Mouse (Mus musculus): ENCODE data around the gene Tmem160. TPM values are rescaled to one million over a fixed set of nuclear protein-coding genes. Genes with fewer than 3 reads are reported as not detected.
A peak's percentile ranks its signal among the peaks of the same experiment; 100 is the strongest.

The Tmem160 gene
- polyA plus RNA-seq, 1 experiment from 2014 or later = 35.4 TPM

DNA sequence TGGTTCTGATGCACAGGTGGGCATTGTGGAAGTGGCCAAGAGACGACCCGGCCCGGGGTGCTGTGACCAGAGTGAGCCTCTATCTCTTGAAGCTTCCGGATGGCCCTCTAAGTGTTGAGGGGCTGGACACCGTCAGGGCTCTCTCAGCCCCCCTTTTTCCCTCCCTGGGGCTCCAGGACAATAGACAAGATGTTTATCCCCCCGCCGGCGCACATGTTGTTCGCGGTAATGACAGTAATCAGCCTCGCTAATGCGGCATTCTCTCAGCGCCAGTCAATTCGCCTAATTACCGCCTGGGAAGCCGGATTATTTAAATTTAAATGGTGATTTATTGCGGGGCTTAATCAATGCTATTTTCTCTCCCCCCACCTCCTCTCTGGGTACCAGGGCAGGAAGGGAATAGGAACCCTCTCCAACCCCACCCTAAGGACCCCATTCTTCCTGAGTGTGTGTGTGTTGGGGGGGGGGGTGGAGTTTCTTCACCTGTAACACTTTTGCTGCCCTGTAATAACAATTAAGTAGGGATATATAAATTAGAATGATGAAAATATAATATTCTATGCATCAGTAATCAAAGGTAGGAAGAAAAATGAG is 19.6 kb downstream of the Tmem160 start:
- Histone ChIP-seq H3K4me2 (no peak overlapping the region), H3K9me3 (replicated peaks) (no peaks in the 10 kb centered on the region), H3K36me3 (no peaks in the 10 kb centered on the region), H3K27me3 (peaks cover 94% of the 10 kb centered on the region), H3K9ac (no peak overlapping the region), H3K27ac (no peak overlapping the region), H3K4me1 (replicated peaks) (peaks cover 23% of the 10 kb centered on the region), H3K4me3 (replicated peaks) (no peak overlapping the region)
- 18% methylated on average over 17 of the region's 17 CpGs for WGBS (ENCODE audit: insufficient replicate concordance)
- DNase-seq = no peak
- ATAC-seq (ENCODE audit: low read depth) = no peak

DNA sequence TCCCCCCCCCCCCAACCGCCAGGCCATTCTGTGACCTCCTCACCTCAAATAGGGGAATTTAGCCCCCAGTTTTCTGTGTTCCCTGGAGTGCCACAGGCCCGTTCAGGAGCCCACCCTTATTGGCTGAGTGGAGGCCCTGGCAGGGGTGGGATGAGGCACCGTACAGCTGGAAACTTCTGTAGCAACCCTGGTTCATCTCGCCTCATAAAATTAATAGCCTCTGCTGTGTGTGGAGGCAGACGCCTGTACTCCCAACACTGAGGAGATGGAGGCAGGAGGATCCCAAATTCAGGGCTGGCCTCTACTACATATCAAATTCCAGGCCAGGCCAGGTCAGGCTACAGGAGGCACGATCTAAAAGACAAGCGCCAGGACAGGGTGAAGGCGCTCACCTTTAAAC is 21.3 kb downstream of the Tmem160 start:
- no peak overlapping the region for H3K4me2 ChIP-seq
- H3K4me1 ChIP-seq (replicated peaks) = peaks cover 23% of the 10 kb centered on the region
- H3K9me3 ChIP-seq (replicated peaks) = no peaks in the 10 kb centered on the region
- ATAC-seq (ENCODE audit: low read depth) (no peak), DNase-seq (no peak)
- H3K36me3 ChIP-seq = no peaks in the 10 kb centered on the region
- H3K9ac ChIP-seq = no peak overlapping the region
- peaks cover 92% of the 10 kb centered on the region for H3K27me3 ChIP-seq
- H3K27ac ChIP-seq = no peak overlapping the region
- no peak overlapping the region for H3K4me3 ChIP-seq (replicated peaks)
- 58% methylated on average over 8 of the region's 8 CpGs for WGBS (ENCODE audit: insufficient replicate concordance)

DNA sequence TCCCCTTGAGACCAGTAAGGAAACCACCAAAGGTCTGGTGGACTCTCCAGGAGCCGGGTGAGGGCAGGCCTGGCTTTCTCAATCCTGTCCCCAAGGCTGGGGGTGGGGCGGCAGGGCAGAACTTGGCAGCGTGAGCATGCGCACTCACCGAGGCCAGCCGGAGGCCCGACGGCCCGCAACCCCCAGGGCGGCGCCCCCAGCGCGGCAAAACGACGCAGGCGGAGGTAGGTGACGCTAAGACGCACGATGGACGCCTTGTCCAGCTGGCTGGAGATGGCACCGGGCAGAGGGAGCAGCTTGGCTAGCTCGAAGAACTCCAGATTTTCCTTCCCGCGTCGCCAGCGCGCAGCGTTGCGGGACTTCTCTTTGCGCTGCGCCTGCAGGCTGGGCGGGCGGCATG is 21.9 kb downstream of the Tmem160 start:
- H3K4me2 ChIP-seq = peak overlapping the region; percentile 46
- 6% methylated on average over 33 of the region's 33 CpGs for WGBS (ENCODE audit: insufficient replicate concordance)
- no peak overlapping the region for H3K27ac ChIP-seq
- no peaks in the 10 kb centered on the region for H3K36me3 ChIP-seq
- H3K9ac ChIP-seq = no peak overlapping the region
- no peaks in the 10 kb centered on the region for H3K9me3 ChIP-seq (replicated peaks)
- peaks cover 86% of the 10 kb centered on the region for H3K27me3 ChIP-seq
- ATAC-seq (ENCODE audit: low read depth) = no peak
- DNase-seq = no peak
- peak overlapping the region; percentile 27 for H3K4me3 ChIP-seq (replicated peaks)
- peaks cover 23% of the 10 kb centered on the region for H3K4me1 ChIP-seq (replicated peaks)

DNA sequence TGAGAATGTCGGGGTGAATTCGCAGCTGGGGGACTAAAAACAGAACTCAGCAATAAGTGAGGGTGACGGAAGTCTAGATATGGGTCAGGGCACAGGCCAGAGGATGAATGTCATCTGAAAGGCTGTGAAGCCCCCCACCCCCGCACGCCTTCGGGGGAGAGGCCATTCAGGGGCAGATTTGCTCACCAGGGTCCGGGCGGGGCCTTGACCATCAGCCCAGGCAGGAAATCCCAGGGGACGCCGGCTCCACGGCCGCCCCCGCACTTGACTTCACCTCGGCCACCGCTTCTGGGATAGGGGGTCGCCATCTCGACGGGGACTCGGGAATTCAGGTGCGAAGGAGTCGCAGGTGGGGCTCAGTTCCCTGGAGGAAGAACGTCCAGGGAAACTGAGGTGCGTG is 22.7 kb downstream of the Tmem160 start:
- 5% methylated on average over 23 of the region's 23 CpGs for WGBS (ENCODE audit: insufficient replicate concordance)
- Histone ChIP-seq H3K36me3 (no peaks in the 10 kb centered on the region), H3K27me3 (peaks cover 78% of the 10 kb centered on the region), H3K27ac (no peak overlapping the region), H3K4me3 (replicated peaks) (peak overlapping the region; percentile 16), H3K9me3 (replicated peaks) (no peaks in the 10 kb centered on the region), H3K4me1 (replicated peaks) (peaks cover 23% of the 10 kb centered on the region), H3K9ac (no peak overlapping the region), H3K4me2 (no peak overlapping the region)
- ATAC-seq (ENCODE audit: low read depth) = no peak
- DNase-seq = no peak

DNA sequence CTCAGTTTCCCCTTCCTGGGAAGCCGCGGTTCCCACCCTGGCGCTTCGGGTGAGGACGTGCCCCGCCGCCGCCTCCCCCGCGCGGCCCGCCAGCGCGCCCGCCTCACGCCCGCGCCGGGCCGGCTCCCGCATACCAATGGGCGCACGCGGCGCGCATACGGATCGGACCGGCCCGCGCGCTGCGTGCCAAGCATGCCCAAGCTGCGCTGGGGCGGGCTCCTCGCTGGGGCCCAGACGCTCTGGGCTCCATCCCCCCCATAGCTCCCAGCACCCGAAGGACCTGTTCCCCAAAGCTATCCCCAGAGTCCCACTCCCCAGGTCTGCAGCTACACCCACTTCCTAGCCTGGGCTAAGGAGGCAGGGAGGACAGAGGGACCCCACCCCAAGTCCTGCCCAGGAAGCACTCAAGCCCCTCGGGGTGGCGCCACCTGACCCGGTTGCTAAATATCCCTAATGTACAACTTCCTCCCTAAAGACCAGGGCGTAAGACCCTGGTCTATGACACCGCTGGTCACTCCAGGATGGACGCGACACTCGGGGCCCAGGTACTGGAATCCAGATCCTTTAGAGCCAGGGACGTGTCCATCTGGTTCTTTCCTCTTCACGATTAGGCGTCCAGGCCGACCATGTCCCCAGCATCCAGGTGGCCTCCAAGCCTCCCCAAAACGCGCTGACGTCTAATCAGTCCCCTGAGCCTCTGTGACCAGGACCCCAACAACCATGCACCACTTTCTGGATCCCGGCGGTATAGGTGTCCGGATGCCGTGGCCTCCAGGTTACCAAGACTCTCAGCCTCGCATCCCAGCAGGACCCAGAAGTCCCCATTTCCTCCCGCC is 23.4 kb downstream of the Tmem160 start:
- no peaks in the 10 kb centered on the region for H3K36me3 ChIP-seq
- peak overlapping the region; percentile 28 for H3K4me3 ChIP-seq (replicated peaks)
- peak overlapping the region; percentile 56 for H3K4me2 ChIP-seq
- no peak overlapping the region for H3K9ac ChIP-seq
- H3K27me3 ChIP-seq = peaks cover 73% of the 10 kb centered on the region
- DNase-seq (no peak), ATAC-seq (ENCODE audit: low read depth) (peak; percentile 23; the same call in 1 of the 2 replicates)
- no peak overlapping the region for H3K27ac ChIP-seq
- H3K9me3 ChIP-seq (replicated peaks) = no peaks in the 10 kb centered on the region
- H3K4me1 ChIP-seq (replicated peaks) = peaks cover 23% of the 10 kb centered on the region
- 3% methylated on average over 58 of the region's 59 CpGs for WGBS (ENCODE audit: insufficient replicate concordance)

DNA sequence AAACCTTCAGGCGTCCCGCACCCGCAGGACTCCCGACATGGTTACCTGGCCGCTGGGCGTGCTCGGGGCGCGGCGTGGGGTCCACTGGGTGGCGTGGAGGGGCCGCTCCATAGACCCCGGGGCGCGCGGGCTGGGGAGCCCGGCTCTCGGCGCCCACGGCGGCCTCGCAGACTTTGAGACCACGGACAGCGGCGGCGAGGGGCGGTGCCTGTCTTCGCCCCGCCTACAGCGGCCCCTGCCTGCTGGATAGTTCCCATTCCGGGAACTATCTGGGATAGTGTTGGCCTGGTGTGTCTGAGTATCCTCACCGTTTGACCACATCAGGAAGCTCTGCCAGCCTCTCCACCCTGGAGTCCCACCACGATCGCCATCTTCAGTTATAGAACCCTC is 24.0 kb downstream of the Tmem160 start:
- Histone ChIP-seq H3K27ac (no peak overlapping the region), H3K4me2 (peak overlapping the region; percentile 56), H3K27me3 (peaks cover 67% of the 10 kb centered on the region), H3K9ac (no peak overlapping the region), H3K9me3 (replicated peaks) (no peaks in the 10 kb centered on the region), H3K4me3 (replicated peaks) (peak overlapping the region; percentile 28), H3K36me3 (no peaks in the 10 kb centered on the region), H3K4me1 (replicated peaks) (peaks cover 23% of the 10 kb centered on the region)
- whole genome bisulfite sequencing (ENCODE audit: insufficient replicate concordance) = 3% methylated on average over 34 of the region's 34 CpGs
- DNase-seq (no peak), ATAC-seq (ENCODE audit: low read depth) (no peak)

DNA sequence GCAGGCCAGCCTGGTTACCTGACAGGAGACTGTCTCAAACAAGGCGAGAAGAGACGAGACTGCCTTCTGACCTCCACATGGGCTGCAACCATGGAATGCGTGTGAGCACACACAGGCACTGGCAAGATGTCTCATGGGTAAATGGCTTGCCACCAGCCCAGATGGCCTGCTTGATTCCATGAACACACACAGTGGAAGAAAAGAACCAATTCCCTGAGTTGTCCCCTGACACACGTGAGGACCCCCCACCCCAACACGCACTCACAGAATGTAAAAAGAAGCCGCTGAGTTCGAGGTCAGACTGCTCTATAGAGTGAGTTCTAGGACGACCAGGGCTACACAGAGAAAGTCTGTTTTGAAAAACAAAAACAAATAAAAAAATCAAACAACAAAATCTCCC is 25.0 kb downstream of the Tmem160 start, which contains the start of gene Npas1:
Npas1 (minus strand) TSS at position 101 of the 400 bp plus-strand sequence.
- Histone ChIP-seq H3K36me3 (no peaks in the 10 kb centered on the region), H3K27ac (no peak within 1 kb of the TSS), H3K27me3 (peaks cover 56% of the 10 kb centered on the region), H3K4me3 (replicated peaks) (peak within 1 kb of the TSS; percentile 28), H3K4me2 (peak within 1 kb of the TSS; percentile 56), H3K9ac (no peak within 1 kb of the TSS), H3K4me1 (replicated peaks) (peaks cover 23% of the 10 kb centered on the region), H3K9me3 (replicated peaks) (no peaks in the 10 kb centered on the region)
- DNase-seq (no peak), ATAC-seq (ENCODE audit: low read depth) (no peak)
- 71% methylated on average over 8 of the region's 8 CpGs for WGBS (ENCODE audit: insufficient replicate concordance)

DNA sequence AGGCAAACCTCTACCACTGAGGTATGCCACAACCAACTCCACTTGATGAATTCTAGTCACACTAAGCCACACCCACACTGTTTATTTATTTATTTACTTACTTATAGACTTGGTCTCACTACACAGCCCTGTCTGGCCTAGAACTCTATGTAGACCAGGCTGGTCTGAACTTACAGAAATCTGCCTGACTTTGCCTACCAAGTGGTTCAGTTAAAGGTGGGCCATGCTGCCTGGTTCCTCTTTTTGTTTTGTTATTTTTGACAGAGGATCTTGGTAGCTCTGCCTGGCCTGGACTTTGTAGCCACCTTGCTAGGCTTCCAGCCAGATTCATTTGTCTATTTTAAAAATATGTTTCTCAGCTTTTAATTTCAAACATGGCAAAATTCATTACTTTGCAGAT is 36.2 kb downstream of the Tmem160 start:
- H3K9me3 ChIP-seq (replicated peaks) = no peaks in the 10 kb centered on the region
- no peak overlapping the region for H3K4me2 ChIP-seq
- H3K4me1 ChIP-seq (replicated peaks) = no peaks in the 10 kb centered on the region
- no peak for DNase-seq
- H3K9ac ChIP-seq = no peak overlapping the region
- no peak overlapping the region for H3K27ac ChIP-seq
- H3K27me3 ChIP-seq = no peaks in the 10 kb centered on the region
- H3K4me3 ChIP-seq (replicated peaks) = no peak overlapping the region
- no peak for ATAC-seq (ENCODE audit: low read depth)
- H3K36me3 ChIP-seq = no peaks in the 10 kb centered on the region

DNA sequence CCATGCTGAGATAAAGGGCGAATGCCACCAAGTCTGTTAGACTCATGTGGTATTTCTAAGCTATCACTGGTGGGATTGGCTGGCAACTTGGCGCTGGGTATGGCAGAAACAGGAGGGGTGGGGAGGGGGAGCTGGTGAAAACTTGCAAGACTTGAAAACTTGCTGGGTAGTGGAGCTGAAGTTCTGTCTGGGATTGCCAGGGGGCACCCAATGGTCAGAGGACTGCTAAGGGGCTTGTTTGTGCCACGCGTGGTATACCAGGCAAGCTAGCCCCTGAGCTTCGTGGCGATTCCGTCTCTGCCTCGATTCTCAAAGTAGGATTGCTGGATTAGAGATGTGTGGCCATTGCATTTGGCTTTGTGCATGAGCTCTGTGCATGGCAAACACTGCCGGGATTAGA is 37.4 kb downstream of the Tmem160 start:
- 72% methylated on average over 9 of the region's 9 CpGs for WGBS (ENCODE audit: insufficient replicate concordance)
- Histone ChIP-seq H3K4me3 (replicated peaks) (no peak overlapping the region), H3K9ac (no peak overlapping the region), H3K4me2 (no peak overlapping the region), H3K9me3 (replicated peaks) (no peaks in the 10 kb centered on the region), H3K27me3 (no peaks in the 10 kb centered on the region), H3K36me3 (no peaks in the 10 kb centered on the region), H3K4me1 (replicated peaks) (no peaks in the 10 kb centered on the region), H3K27ac (no peak overlapping the region)
- no peak for ATAC-seq (ENCODE audit: low read depth)
- peak; percentile 22 for DNase-seq

DNA sequence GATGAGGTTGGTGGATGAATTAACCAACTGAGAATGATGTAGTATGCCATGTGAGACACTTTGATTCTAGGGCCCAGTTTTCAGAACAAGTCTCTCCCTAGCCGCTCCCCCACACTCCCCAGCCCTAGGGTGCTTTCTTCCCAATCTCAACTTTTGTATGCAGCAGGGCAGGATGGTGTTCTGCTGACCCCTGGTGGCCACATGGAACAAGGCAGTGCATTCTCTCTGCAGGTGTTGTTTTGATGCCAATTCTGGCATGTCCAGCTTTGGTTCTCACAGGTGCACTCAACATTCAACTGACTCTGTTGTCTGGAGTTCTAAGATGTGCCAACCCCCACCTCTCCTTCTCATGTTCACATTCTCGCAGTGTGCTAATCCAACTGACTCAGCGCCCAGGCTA is 39.2 kb downstream of the Tmem160 start:
- DNase-seq (peak; percentile 39), ATAC-seq (ENCODE audit: low read depth) (no peak)
- H3K4me1 ChIP-seq (replicated peaks) = no peaks in the 10 kb centered on the region
- no peak overlapping the region for H3K9ac ChIP-seq
- H3K27ac ChIP-seq = no peak overlapping the region
- 31% methylated on average over 3 of the region's 3 CpGs for WGBS (ENCODE audit: insufficient replicate concordance)
- H3K4me2 ChIP-seq = no peak overlapping the region
- no peak overlapping the region for H3K4me3 ChIP-seq (replicated peaks)
- no peaks in the 10 kb centered on the region for H3K27me3 ChIP-seq
- peaks cover 11% of the 10 kb centered on the region for H3K36me3 ChIP-seq
- H3K9me3 ChIP-seq (replicated peaks) = no peaks in the 10 kb centered on the region

DNA sequence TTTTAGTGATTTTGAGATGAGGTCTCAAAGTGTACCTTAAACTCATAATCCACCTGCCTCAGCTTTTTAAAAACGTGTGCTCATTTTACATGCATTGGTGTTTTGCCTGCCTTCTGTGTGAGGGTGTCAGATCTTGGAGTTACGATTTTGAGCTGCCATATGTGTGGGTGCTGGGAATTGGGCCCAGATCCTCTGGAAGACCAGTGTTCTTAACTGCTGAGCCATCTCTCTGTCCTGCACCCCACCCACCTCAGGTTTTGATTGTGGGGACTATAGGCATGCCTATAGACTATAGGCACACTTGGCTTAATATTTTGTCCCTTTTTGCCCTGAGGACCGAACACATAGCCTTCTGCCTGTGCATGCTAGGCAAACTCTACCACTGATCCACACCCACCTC is 39.6 kb downstream of the Tmem160 start:
- WGBS (ENCODE audit: insufficient replicate concordance) = 52% methylated on average over 3 of the region's 3 CpGs
- Histone ChIP-seq H3K36me3 (peaks cover 16% of the 10 kb centered on the region), H3K9ac (no peak overlapping the region), H3K4me2 (no peak overlapping the region), H3K4me3 (replicated peaks) (no peak overlapping the region), H3K4me1 (replicated peaks) (no peaks in the 10 kb centered on the region), H3K9me3 (replicated peaks) (no peaks in the 10 kb centered on the region), H3K27ac (no peak overlapping the region), H3K27me3 (no peaks in the 10 kb centered on the region)
- no peak for ATAC-seq (ENCODE audit: low read depth)
- DNase-seq = no peak

DNA sequence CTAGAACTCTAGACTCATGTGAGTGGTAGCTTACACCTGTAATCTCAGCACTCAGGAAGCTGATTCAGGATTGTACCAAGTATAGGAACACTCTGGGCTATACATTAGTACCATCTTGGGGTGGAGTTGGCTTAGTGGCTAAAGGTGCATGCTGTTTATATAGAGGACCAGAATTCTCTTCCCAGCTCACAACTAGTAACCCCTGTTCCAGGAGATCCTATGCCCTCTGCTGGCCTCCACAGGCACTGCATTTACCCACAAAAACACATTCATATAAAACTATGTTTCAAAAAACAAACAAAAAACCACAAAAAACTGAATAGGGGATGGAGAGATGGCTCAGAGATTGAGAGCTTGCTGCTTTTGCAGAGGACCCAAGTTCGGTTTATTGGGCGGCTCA is 40.8 kb downstream of the Tmem160 start:
- no peak overlapping the region for H3K4me3 ChIP-seq (replicated peaks)
- no peak overlapping the region for H3K9ac ChIP-seq
- no peak overlapping the region for H3K27ac ChIP-seq
- no peaks in the 10 kb centered on the region for H3K27me3 ChIP-seq
- no peaks in the 10 kb centered on the region for H3K4me1 ChIP-seq (replicated peaks)
- no peak overlapping the region for H3K4me2 ChIP-seq
- H3K9me3 ChIP-seq (replicated peaks) = no peaks in the 10 kb centered on the region
- DNase-seq (no peak), ATAC-seq (ENCODE audit: low read depth) (no peak)
- peaks cover 27% of the 10 kb centered on the region for H3K36me3 ChIP-seq
- 38% methylated on average over 2 of the region's 2 CpGs for WGBS (ENCODE audit: insufficient replicate concordance)
